Mouse (Mus musculus) megakaryocyte, embryonic 14.5 days (primary cell): ENCODE data around the gene Lnx1.

ENCODE experiments used
- FLI1 ChIP-seq: IDR thresholded peaks from 2 replicates; pipeline ENCODE4 v1.6.1; 2012; ENCODE audit warnings: low read length, inconsistent platforms, mixed read lengths
- GATA1 ChIP-seq: IDR thresholded peaks from 3 replicates; pipeline ENCODE4 v1.6.1; 2012; ENCODE audit warnings: mixed read lengths, low read length, inconsistent platforms, borderline replicate concordance

DNA sequence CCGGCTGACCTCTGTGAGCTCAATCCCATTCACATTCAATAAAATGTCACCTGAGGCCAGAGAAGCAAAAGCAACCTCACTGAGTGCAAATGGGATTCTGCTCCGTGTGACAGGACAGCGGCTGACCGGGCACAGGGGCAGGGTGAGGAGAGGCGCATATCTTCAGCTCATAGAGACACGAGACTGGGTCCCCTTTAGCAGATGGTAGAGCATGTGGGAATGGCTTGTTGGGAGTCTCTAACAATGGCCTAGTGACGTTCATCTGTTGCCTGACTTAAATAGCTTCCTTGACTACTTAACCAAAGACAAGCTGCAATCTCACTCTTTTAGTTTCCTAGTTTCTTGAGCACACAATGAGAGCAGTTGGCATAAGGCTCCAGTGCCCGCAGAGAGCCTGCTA lies 96.5 kb downstream of the Lnx1 start:
- TF ChIP-seq FLI1 (no peak), GATA1 (no peak)
